Mouse (Mus musculus): ENCODE data around the gene Fancm. TPM values are rescaled to one million over a fixed set of nuclear protein-coding genes. Genes with fewer than 3 reads are reported as not detected.
"Not testable (repeated sequence)": the region's sequence is repeated elsewhere in the genome, so short reads cannot be mapped to it uniquely, and the experiment has no call there.

Fancm gene
- polyA plus RNA-seq, 1 experiment from 2014 or later = 4.7 TPM

GRCm38 (mm10) chr12:65112811-65113210 is 37.4 kb downstream of the Fancm start:
- H3K4me2 ChIP-seq (ENCODE audit: low read length) = no peak overlapping the region
- H3K36me3 ChIP-seq (ENCODE audit: control insufficient read depth, insufficient read depth, low read length) = peaks cover 7% of the 10 kb centered on the region; the same call in 1 of the 2 replicates
- 96% methylated on average over 1 of the region's 1 CpGs for WGBS
- H3K27ac ChIP-seq (ENCODE audit: low read length) = no peak overlapping the region
- H3K9ac ChIP-seq (ENCODE audit: low read depth, low read length) = no peak overlapping the region
- H3K4me3 ChIP-seq (ENCODE audit: low read depth, low read length) = no peak overlapping the region
- no peak for ATAC-seq
- no peaks in the 10 kb centered on the region for H3K4me1 ChIP-seq (ENCODE audit: control insufficient read depth, insufficient read depth, low read length)
- H3K9me3 ChIP-seq (replicated peaks; ENCODE audit: control insufficient read depth, low read length, poor library complexity, severe bottlenecking) = no peaks in the 10 kb centered on the region
- H3K27me3 ChIP-seq (ENCODE audit: control insufficient read depth, insufficient read depth, low read depth, low read length) = no peaks in the 10 kb centered on the region

GRCm38 (mm10) chr12:65113925-65114324 is 38.5 kb downstream of the Fancm start:
- Histone ChIP-seq H3K27me3 (ENCODE audit: control insufficient read depth, insufficient read depth, low read depth, low read length) (no peaks in the 10 kb centered on the region), H3K9me3 (replicated peaks; ENCODE audit: control insufficient read depth, low read length, poor library complexity, severe bottlenecking) (no peaks in the 10 kb centered on the region), H3K9ac (ENCODE audit: low read depth, low read length) (no peak overlapping the region), H3K36me3 (ENCODE audit: control insufficient read depth, insufficient read depth, low read length) (peaks cover 7% of the 10 kb centered on the region; the same call in 1 of the 2 replicates), H3K4me1 (ENCODE audit: control insufficient read depth, insufficient read depth, low read length) (no peaks in the 10 kb centered on the region), H3K27ac (ENCODE audit: low read length) (no peak overlapping the region), H3K4me3 (ENCODE audit: low read depth, low read length) (no peak overlapping the region), H3K4me2 (ENCODE audit: low read length) (no peak overlapping the region)
- ATAC-seq = no peak
- WGBS = 92% methylated on average over 4 of the region's 4 CpGs

GRCm38 (mm10) chr12:65114978-65115377 is 39.6 kb downstream of the Fancm start:
- H3K4me1 ChIP-seq (ENCODE audit: control insufficient read depth, insufficient read depth, low read length); H3K4me2 ChIP-seq (ENCODE audit: low read length); H3K9me3 ChIP-seq (replicated peaks; ENCODE audit: control insufficient read depth, low read length, poor library complexity, severe bottlenecking); H3K27ac ChIP-seq (ENCODE audit: low read length); H3K9ac ChIP-seq (ENCODE audit: low read depth, low read length); H3K4me3 ChIP-seq (ENCODE audit: low read depth, low read length); H3K36me3 ChIP-seq (ENCODE audit: control insufficient read depth, insufficient read depth, low read length); ATAC-seq; H3K27me3 ChIP-seq (ENCODE audit: control insufficient read depth, insufficient read depth, low read depth, low read length): not testable (repeated sequence)
- WGBS = 95% methylated on average over 3 of the region's 3 CpGs

GRCm38 (mm10) chr12:65118968-65119367 is 43.6 kb downstream of the Fancm start:
- Histone ChIP-seq H3K9ac (ENCODE audit: low read depth, low read length) (no peak overlapping the region), H3K9me3 (replicated peaks; ENCODE audit: control insufficient read depth, low read length, poor library complexity, severe bottlenecking) (no peaks in the 10 kb centered on the region), H3K27ac (ENCODE audit: low read length) (no peak overlapping the region), H3K27me3 (ENCODE audit: control insufficient read depth, insufficient read depth, low read depth, low read length) (no peaks in the 10 kb centered on the region), H3K36me3 (ENCODE audit: control insufficient read depth, insufficient read depth, low read length) (peaks cover 18% of the 10 kb centered on the region), H3K4me1 (ENCODE audit: control insufficient read depth, insufficient read depth, low read length) (no peaks in the 10 kb centered on the region), H3K4me3 (ENCODE audit: low read depth, low read length) (no peak overlapping the region), H3K4me2 (ENCODE audit: low read length) (no peak overlapping the region)
- no peak for ATAC-seq
- WGBS = 88% methylated on average over 7 of the region's 7 CpGs

GRCm38 (mm10) chr12:65119451-65119850 is 44.0 kb downstream of the Fancm start:
- Histone ChIP-seq H3K4me1 (ENCODE audit: control insufficient read depth, insufficient read depth, low read length) (no peaks in the 10 kb centered on the region), H3K4me3 (ENCODE audit: low read depth, low read length) (no peak overlapping the region), H3K36me3 (ENCODE audit: control insufficient read depth, insufficient read depth, low read length) (peaks cover 17% of the 10 kb centered on the region), H3K9me3 (replicated peaks; ENCODE audit: control insufficient read depth, low read length, poor library complexity, severe bottlenecking) (no peaks in the 10 kb centered on the region), H3K27me3 (ENCODE audit: control insufficient read depth, insufficient read depth, low read depth, low read length) (no peaks in the 10 kb centered on the region), H3K27ac (ENCODE audit: low read length) (no peak overlapping the region), H3K4me2 (ENCODE audit: low read length) (no peak overlapping the region), H3K9ac (ENCODE audit: low read depth, low read length) (no peak overlapping the region)
- WGBS = 93% methylated on average over 5 of the region's 5 CpGs
- no peak for ATAC-seq

GRCm38 (mm10) chr12:65136121-65136520 is 60.7 kb downstream of the Fancm start:
- H3K36me3 ChIP-seq (ENCODE audit: control insufficient read depth, insufficient read depth, low read length); H3K4me1 ChIP-seq (ENCODE audit: control insufficient read depth, insufficient read depth, low read length); H3K27me3 ChIP-seq (ENCODE audit: control insufficient read depth, insufficient read depth, low read depth, low read length); H3K4me3 ChIP-seq (ENCODE audit: low read depth, low read length); H3K9me3 ChIP-seq (replicated peaks; ENCODE audit: control insufficient read depth, low read length, poor library complexity, severe bottlenecking); ATAC-seq; H3K9ac ChIP-seq (ENCODE audit: low read depth, low read length); H3K4me2 ChIP-seq (ENCODE audit: low read length); H3K27ac ChIP-seq (ENCODE audit: low read length): not testable (repeated sequence)
- 93% methylated on average over 4 of the region's 4 CpGs for WGBS

GRCm38 (mm10) chr12:65172021-65172951 is 96.9 kb downstream of the Fancm start, which contains the start of gene Mis18bp1:
Mis18bp1 (minus strand) TSS chr12:65172604.
- H3K36me3 ChIP-seq (ENCODE audit: control insufficient read depth, insufficient read depth, low read length) = no peaks in the 10 kb centered on the region
- H3K9ac ChIP-seq (ENCODE audit: low read depth, low read length) = peak within 1 kb of the TSS; percentile 76
- H3K4me3 ChIP-seq (ENCODE audit: low read depth, low read length) = peak within 1 kb of the TSS; percentile 75
- H3K9me3 ChIP-seq (replicated peaks; ENCODE audit: control insufficient read depth, low read length, poor library complexity, severe bottlenecking) = no peaks in the 10 kb centered on the region
- H3K4me1 ChIP-seq (ENCODE audit: control insufficient read depth, insufficient read depth, low read length) = peaks cover 7% of the 10 kb centered on the region
- under 1% methylated on average over 70 of the region's 70 CpGs for WGBS
- H3K4me2 ChIP-seq (ENCODE audit: low read length) = peak within 1 kb of the TSS; percentile 87
- ATAC-seq = peak; percentile 100
- no peaks in the 10 kb centered on the region for H3K27me3 ChIP-seq (ENCODE audit: control insufficient read depth, insufficient read depth, low read depth, low read length)
- peak within 1 kb of the TSS; percentile 95 for H3K27ac ChIP-seq (ENCODE audit: low read length)

- Histone ChIP-seq H3K27ac (ENCODE audit: low read length) (peak overlapping the region; percentile 95), H3K4me2 (ENCODE audit: low read length) (peak overlapping the region; percentile 49), H3K4me3 (ENCODE audit: low read depth, low read length) (peak overlapping the region; percentile 75)
- H3K36me3 ChIP-seq (ENCODE audit: control insufficient read depth, insufficient read depth, low read length); H3K9me3 ChIP-seq (replicated peaks; ENCODE audit: control insufficient read depth, low read length, poor library complexity, severe bottlenecking); H3K9ac ChIP-seq (ENCODE audit: low read depth, low read length); H3K27me3 ChIP-seq (ENCODE audit: control insufficient read depth, insufficient read depth, low read depth, low read length); H3K4me1 ChIP-seq (ENCODE audit: control insufficient read depth, insufficient read depth, low read length): not testable (repeated sequence)
- 27% methylated on average over 8 of the region's 8 CpGs for WGBS
- peak; percentile 60 for ATAC-seq
Measured at GRCm38 (mm10) chr12:65172959-65173358, 97.6 kb downstream of the Fancm start.

- no peak for ATAC-seq
- no peak overlapping the region for H3K4me3 ChIP-seq (ENCODE audit: low read depth, low read length)
- H3K27ac ChIP-seq (ENCODE audit: low read length) = no peak overlapping the region
- H3K9ac ChIP-seq (ENCODE audit: low read depth, low read length) = no peak overlapping the region
- H3K4me1 ChIP-seq (ENCODE audit: control insufficient read depth, insufficient read depth, low read length) = peaks cover 7% of the 10 kb centered on the region
- no peaks in the 10 kb centered on the region for H3K9me3 ChIP-seq (replicated peaks; ENCODE audit: control insufficient read depth, low read length, poor library complexity, severe bottlenecking)
- H3K4me2 ChIP-seq (ENCODE audit: low read length) = no peak overlapping the region
- H3K27me3 ChIP-seq (ENCODE audit: control insufficient read depth, insufficient read depth, low read depth, low read length) = no peaks in the 10 kb centered on the region
- WGBS = 88% methylated on average over 5 of the region's 5 CpGs
- H3K36me3 ChIP-seq (ENCODE audit: control insufficient read depth, insufficient read depth, low read length) = no peaks in the 10 kb centered on the region
Measured at GRCm38 (mm10) chr12:65173736-65174135, 98.3 kb downstream of the Fancm start.
